8 mouse cellular contexts compared by ENCODE assay signal in genomic region chr4:117304239-117305025, GRCm38 (mm10). TPM values are rescaled to one million over a fixed set of nuclear protein-coding genes. Genes with fewer than 3 reads are reported as not detected.
DNase-seq lines count a peak whose midpoint lies in the region; ATAC-seq and TF ChIP-seq lines count a peak whose summit lies in the region.

No protein-coding gene starts in this region.

- no peak overlapping the region for H3K27ac ChIP-seq in forebrain, embryonic 16.5 days (ENCODE audit: low read length)
- H3K27ac ChIP-seq in liver, postnatal 0 days (ENCODE audit: low read depth), result no peak overlapping the region

- WGBS in forebrain, embryonic 16.5 days, result 3% methylated on average over 54 of the region's 54 CpGs
- WGBS in liver, postnatal 0 days (ENCODE audit: insufficient replicate concordance), result 62% methylated on average over 54 of the region's 54 CpGs

- peaks cover 9% of the 10 kb centered on the region for H3K4me1 ChIP-seq in forebrain, embryonic 16.5 days (replicated peaks; ENCODE audit: control insufficient read depth, insufficient read depth, low read length)
- peaks cover 8% of the 10 kb centered on the region for H3K4me1 ChIP-seq in liver, postnatal 0 days (ENCODE audit: insufficient read depth)

- no peaks in the 10 kb centered on the region for H3K9me3 ChIP-seq in forebrain, embryonic 16.5 days (ENCODE audit: control insufficient read depth, low read length)
- H3K9me3 ChIP-seq in liver, postnatal 0 days (ENCODE audit: low read length), result no peaks in the 10 kb centered on the region; the same call in 1 of the 2 replicates

- H3K9ac ChIP-seq in forebrain, embryonic 16.5 days (replicated peaks; ENCODE audit: low read depth, low read length), result peak overlapping the region; percentile 47
- 0 out of 2 replicates have a peak overlapping the region, but pooled peaks have one; percentile 16 for H3K9ac ChIP-seq in liver, postnatal 0 days (replicated peaks)

- H3K4me3 ChIP-seq in C2C12 (ENCODE audit: insufficient read depth, poor library complexity, severe bottlenecking), result no peak overlapping the region
- H3K4me3 ChIP-seq in forebrain, embryonic 16.5 days (replicated peaks; ENCODE audit: low read length), result peak overlapping the region; percentile 42
- H3K4me3 ChIP-seq in liver, postnatal 0 days (ENCODE audit: low read depth, low read length), result peak overlapping the region; percentile 43

- no peak for TF ChIP-seq EP300 in liver, postnatal 0 days (IDR thresholded peaks at IDR 0.05; ENCODE audit: low read depth)

- H3ac ChIP-seq in C2C12 (ENCODE audit: control insufficient read depth, insufficient read length, low read depth), result peak overlapping the region; percentile 9

- intact Hi-C loops in gastrocnemius, postnatal 14 days (cut with DNase I; ENCODE audit: low total_unique reads), result no loop called here

- DNase-seq in adrenal gland, postnatal 14 days, result peak; percentile 53
- no peak for DNase-seq in adrenal gland, postnatal 4 days (ENCODE audit: low spot score in 2 of 2)
- DNase-seq in liver, postnatal 0 days, result peak; percentile 62
- DNase-seq in thymus, postnatal 4 days, result no peak
- no peak for DNase-seq in gastrocnemius, postnatal 14 days
- DNase-seq in MN1 (ENCODE audit: low spot score), result no peak

- H3K79me2 ChIP-seq in C2C12 (ENCODE audit: control insufficient read depth, insufficient read depth), result no peaks in the 10 kb centered on the region

- no peaks in the 10 kb centered on the region for H3K79me3 ChIP-seq in C2C12 (ENCODE audit: low read depth)

- no peak for ATAC-seq in forebrain, embryonic 16.5 days
- peak; percentile 60; the same call in 1 of the 2 replicates for ATAC-seq in liver, postnatal 0 days

- peak overlapping the region; percentile 62 for H3K4me2 ChIP-seq in forebrain, embryonic 16.5 days (ENCODE audit: low read length)
- peak overlapping the region; percentile 79 for H3K4me2 ChIP-seq in liver, postnatal 0 days (ENCODE audit: low read depth, low read length)

- H3K27me3 ChIP-seq in C2C12 (ENCODE audit: control insufficient read depth, insufficient read depth, insufficient read length), result peaks cover 63% of the 10 kb centered on the region
- peaks cover 28% of the 10 kb centered on the region for H3K27me3 ChIP-seq in forebrain, embryonic 16.5 days (replicated peaks; ENCODE audit: control insufficient read depth, insufficient read depth, low read length)
- H3K27me3 ChIP-seq in liver, postnatal 0 days (ENCODE audit: insufficient read depth, low read length), result peaks cover 15% of the 10 kb centered on the region; the same call in 1 of the 2 replicates

- TF ChIP-seq CTCF in C2C12 (IDR thresholded peaks at IDR 0.05; ENCODE audit: control insufficient read depth, insufficient read depth, insufficient read length), result no peak
- TF ChIP-seq CTCF in liver, postnatal 0 days (IDR thresholded peaks at IDR 0.05; ENCODE audit: low read depth), result no peak

- no peaks in the 10 kb centered on the region for H3K36me3 ChIP-seq in C2C12 (ENCODE audit: control insufficient read depth, insufficient read depth)
- no peaks in the 10 kb centered on the region for H3K36me3 ChIP-seq in forebrain, embryonic 16.5 days (ENCODE audit: control insufficient read depth, insufficient read depth)
- H3K36me3 ChIP-seq in liver, postnatal 0 days (replicated peaks; ENCODE audit: insufficient read depth, low read length), result no peaks in the 10 kb centered on the region

TF ChIP-seq in C2C12, 6 proteins besides CTCF, POLR2A, EP300 and RAD21:
- TF ChIP-seq MYOD1 (IDR thresholded peaks at IDR 0.05; ENCODE audit: control insufficient read depth, insufficient read length, low read depth) (no peak), CEBPB (IDR thresholded peaks at IDR 0.05; ENCODE audit: low read depth) (no peak), MYOG (IDR thresholded peaks at IDR 0.05; ENCODE audit: control insufficient read depth, extremely low read depth, insufficient read length) (no peak), FOSL1 (IDR thresholded peaks at IDR 0.05; ENCODE audit: insufficient read depth, low read length, poor library complexity, severe bottlenecking) (no peak), MAX (IDR thresholded peaks at IDR 0.05) (no peak), USF1 (IDR thresholded peaks at IDR 0.05; ENCODE audit: low read depth) (no peak)

RNA-seq across cellular contexts. Expression of gene Armh1, which starts 52.5 kb away (rescaled TPM):
- 2.2 and 2.4 TPM in 2 replicates for total RNA-seq in adrenal gland, postnatal 14 days (2021)
- total RNA-seq in adrenal gland, postnatal 4 days (2021), result 1 to 10 TPM; 2.0 to 2.3 TPM
- polyA plus RNA-seq in C2C12 (2012; fragmentation: generic; extraction: Trizol), result not detected
- polyA plus RNA-seq in forebrain, embryonic 16.5 days (2015; fragmentation: Nextera tagmentation; extraction: Ambion mirVana), result 0.65 and 0.68 TPM in 2 replicates
- not detected in 2 replicates for polyA plus RNA-seq in liver, postnatal 0 days (2015; fragmentation: Nextera tagmentation; extraction: Ambion mirVana)
- total RNA-seq in gastrocnemius, postnatal 14 days (2021), result not detected

RNA-seq across cellular contexts. Expression of gene Tmem53, which starts 52.7 kb away (rescaled TPM):
- 53.1 and 57.3 TPM in 2 replicates for total RNA-seq in adrenal gland, postnatal 14 days (2021)
- 10 to 100 TPM; 50.7 to 56.9 TPM for total RNA-seq in adrenal gland, postnatal 4 days (2021)
- 3.2 TPM for polyA plus RNA-seq in C2C12 (2012; fragmentation: generic; extraction: Trizol)
- 5.3 and 6.2 TPM in 2 replicates for polyA plus RNA-seq in forebrain, embryonic 16.5 days (2015; fragmentation: Nextera tagmentation; extraction: Ambion mirVana)
- polyA plus RNA-seq in liver, postnatal 0 days (2015; fragmentation: Nextera tagmentation; extraction: Ambion mirVana), result 48.6 and 57.1 TPM in 2 replicates
- total RNA-seq in gastrocnemius, postnatal 14 days (2021), result 1 to 10 TPM; 4.0 to 5.9 TPM

Comparison
In these comparisons a context has a peak if more than half of its experiments do, and no peak if none do; other contexts are left out.
1. DNase-seq: peak in adrenal gland, postnatal 14 days (single experiment) and liver, postnatal 0 days (single experiment); none in adrenal gland, postnatal 4 days (0 of 2), thymus, postnatal 4 days (single experiment), gastrocnemius, postnatal 14 days (single experiment) and MN1 (single experiment).